Mouse (Mus musculus) heart, adult 2 months (tissue): ENCODE measurements around the gene Top3a.

ENCODE experiments used
- CTCF ChIP-seq: fragments of 200-600 bp; IDR thresholded peaks from 2 replicates; pipeline ENCODE4 v1.8.1; 2022; ENCODE audit warnings: antibody characterized with exemption, mild to moderate bottlenecking, moderate library complexity
- POLR2A ChIP-seq: fragments of 200-500 bp; IDR thresholded peaks from 2 replicates; pipeline ENCODE4 v1.6.1; 2011; ENCODE audit warnings: mild to moderate bottlenecking, low read depth, low read length, control low read depth; ENCODE audit not compliant: insufficient read depth

DNA sequence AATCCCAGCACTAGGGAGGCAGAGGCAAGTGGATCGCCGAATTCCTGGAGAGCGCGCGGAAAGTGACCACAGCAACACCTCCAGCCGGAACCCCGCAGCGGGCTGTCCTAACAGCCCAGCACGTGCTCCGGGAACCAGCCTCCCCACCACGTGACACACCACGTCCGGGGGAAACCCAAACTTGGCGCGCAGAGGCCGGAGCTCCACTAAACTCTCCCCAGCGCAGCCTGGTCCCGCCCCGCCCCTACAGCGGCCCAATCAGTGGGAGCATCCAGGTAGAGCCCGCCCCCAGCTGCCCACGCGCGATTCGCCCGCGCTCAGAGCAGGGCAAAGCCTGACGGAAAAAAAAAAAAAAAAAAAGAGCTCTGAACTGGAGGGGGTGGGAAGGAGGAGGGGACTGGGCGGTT is 33.9 kb upstream of the Top3a start:
- TF ChIP-seq CTCF = no peak
- TF ChIP-seq POLR2A = no peak
